ENCODE assay signal across 10 mouse cellular contexts in genomic region chr12:108278221-108278918, GRCm38 (mm10). TPM values are rescaled to one million over a fixed set of nuclear protein-coding genes. Genes with fewer than 3 reads are reported as not detected.
DNase-seq lines count a peak whose midpoint lies in the region; ATAC-seq and TF ChIP-seq lines count a peak whose summit lies in the region.
"Had no signal": no experiment of that assay in that cellular context is flagged by ENCODE, and none has a peak within 500 bp of the region (broad histone marks: within the 10 kb centered on the region; RNA-seq: fewer than 3 reads in every experiment).

No protein-coding gene starts in this region.

- H3K9ac ChIP-seq in stomach, embryonic 15.5 days, result no peak overlapping the region
- no peak overlapping the region for H3K9ac ChIP-seq in stomach, postnatal 0 days (ENCODE audit: low read length)
- H3K9ac ChIP-seq in forebrain, embryonic 12.5 days, result no peak overlapping the region
- no peak overlapping the region for H3K9ac ChIP-seq in limb, embryonic 11.5 days (ENCODE audit: low read length)
- H3K9ac ChIP-seq: liver, embryonic 12.5 days had no signal

- WGBS in stomach, embryonic 15.5 days, result 35% methylated on average over 15 of the region's 15 CpGs
- 35% methylated on average over 15 of the region's 15 CpGs for WGBS in stomach, postnatal 0 days
- WGBS in forebrain, embryonic 12.5 days, result 33% methylated on average over 15 of the region's 15 CpGs
- 38% methylated on average over 15 of the region's 15 CpGs for WGBS in limb, embryonic 11.5 days

- no peak for TF ChIP-seq CTCF in stomach, postnatal 0 days (IDR thresholded peaks at IDR 0.05; ENCODE audit: low read depth)

- no peaks in the 10 kb centered on the region for H3K27me3 ChIP-seq in stomach, embryonic 15.5 days (replicated peaks)
- H3K27me3 ChIP-seq in stomach, postnatal 0 days (ENCODE audit: control insufficient read depth, insufficient read depth, low read length), result no peaks in the 10 kb centered on the region
- no peaks in the 10 kb centered on the region for H3K27me3 ChIP-seq in forebrain, embryonic 12.5 days
- H3K27me3 ChIP-seq in limb, embryonic 11.5 days (ENCODE audit: control insufficient read depth, insufficient read depth, low read length), result peaks cover 10% of the 10 kb centered on the region

- H3K9me3 ChIP-seq in stomach, embryonic 15.5 days, result no peaks in the 10 kb centered on the region
- H3K9me3 ChIP-seq in stomach, postnatal 0 days (ENCODE audit: control insufficient read depth, low read length), result no peaks in the 10 kb centered on the region
- H3K9me3 ChIP-seq in forebrain, embryonic 12.5 days, result no peaks in the 10 kb centered on the region
- H3K9me3 ChIP-seq in limb, embryonic 11.5 days (ENCODE audit: control insufficient read depth, low read length), result no peaks in the 10 kb centered on the region
- H3K9me3 ChIP-seq: liver, embryonic 12.5 days had no signal

- DNase-seq in stomach, postnatal 0 days (ENCODE audit: low spot score), result no peak
- DNase-seq in limb, embryonic 11.5 days (ENCODE audit: low spot score), result peak; percentile 43
- DNase-seq in retina, embryonic 14.5 days (ENCODE audit: low spot score), result peak; percentile 30
- no peak for DNase-seq in spleen, postnatal 36 days (ENCODE audit: low spot score in 2 of 2)
- DNase-seq in lung, postnatal 36 days, result no peak
- DNase-seq in kidney, postnatal 10 days, result no peak
- DNase-seq: kidney, adult 18-20 months had no signal

- no peak overlapping the region for H3K4me3 ChIP-seq in stomach, embryonic 15.5 days (replicated peaks)
- no peak overlapping the region for H3K4me3 ChIP-seq in stomach, postnatal 0 days (ENCODE audit: low read depth, low read length)
- H3K4me3 ChIP-seq in forebrain, embryonic 12.5 days (replicated peaks), result no peak overlapping the region
- no peak overlapping the region for H3K4me3 ChIP-seq in limb, embryonic 11.5 days (ENCODE audit: low read depth, low read length)
- H3K4me3 ChIP-seq: liver, embryonic 12.5 days had no signal

- peaks cover 40% of the 10 kb centered on the region for H3K4me1 ChIP-seq in stomach, embryonic 15.5 days
- H3K4me1 ChIP-seq in stomach, postnatal 0 days (replicated peaks; ENCODE audit: control insufficient read depth, insufficient read depth), result peaks cover 12% of the 10 kb centered on the region; the same call in 1 of the 2 replicates
- H3K4me1 ChIP-seq in forebrain, embryonic 12.5 days, result peaks cover 43% of the 10 kb centered on the region
- H3K4me1 ChIP-seq in limb, embryonic 11.5 days (ENCODE audit: control insufficient read depth, insufficient read depth, low read length), result peaks cover 29% of the 10 kb centered on the region

- no peak for TF ChIP-seq EP300 in stomach, postnatal 0 days (optimal IDR thresholded peaks at IDR 0.05)

- H3K36me3 ChIP-seq in stomach, embryonic 15.5 days, result no peaks in the 10 kb centered on the region
- H3K36me3 ChIP-seq in stomach, postnatal 0 days (ENCODE audit: control insufficient read depth, insufficient read depth, low read length), result no peaks in the 10 kb centered on the region
- no peaks in the 10 kb centered on the region for H3K36me3 ChIP-seq in forebrain, embryonic 12.5 days (replicated peaks)
- no peaks in the 10 kb centered on the region for H3K36me3 ChIP-seq in limb, embryonic 11.5 days (ENCODE audit: control insufficient read depth, insufficient read depth, low read length)
- H3K36me3 ChIP-seq: liver, embryonic 12.5 days had no signal

- no peak overlapping the region for H3K4me2 ChIP-seq in stomach, embryonic 15.5 days
- no peak overlapping the region for H3K4me2 ChIP-seq in stomach, postnatal 0 days (replicated peaks; ENCODE audit: low read depth)
- H3K4me2 ChIP-seq in forebrain, embryonic 12.5 days, result peak overlapping the region; percentile 98
- H3K4me2 ChIP-seq in limb, embryonic 11.5 days (ENCODE audit: low read depth, severe bottlenecking), result no peak overlapping the region
- H3K4me2 ChIP-seq: liver, embryonic 12.5 days had no signal

- 0 out of 2 replicates have a peak overlapping the region, but pooled peaks have one; percentile 12 for H3K27ac ChIP-seq in stomach, embryonic 15.5 days
- H3K27ac ChIP-seq in stomach, postnatal 0 days (replicated peaks), result no peak overlapping the region
- H3K27ac ChIP-seq in forebrain, embryonic 12.5 days, result peak overlapping the region; percentile 70
- no peak overlapping the region for H3K27ac ChIP-seq in limb, embryonic 11.5 days (replicated peaks; ENCODE audit: low read depth, low read length)
- H3K27ac ChIP-seq: liver, embryonic 12.5 days had no signal

- ATAC-seq in stomach, embryonic 15.5 days (ENCODE audit: insufficient read depth, low FRiP score, low read depth), result no peak
- no peak for ATAC-seq in stomach, postnatal 0 days (ENCODE audit: low FRiP score, low TSS enrichment)
- ATAC-seq in forebrain, embryonic 12.5 days (ENCODE audit: low FRiP score), result no peak
- ATAC-seq in limb, embryonic 11.5 days (ENCODE audit: insufficient number of reproducible peaks, low FRiP score, low TSS enrichment, low read depth), result no peak
- ATAC-seq: liver, embryonic 12.5 days had no signal

RNA-seq across cellular contexts. Expression of gene Ccdc85c, which starts 3.1 kb away (rescaled TPM):
- 7.3 and 7.9 TPM in 2 replicates for polyA plus RNA-seq in stomach, embryonic 15.5 days (2015; fragmentation: Nextera tagmentation; extraction: Ambion mirVana)
- polyA plus RNA-seq in stomach, postnatal 0 days (2015; fragmentation: Nextera tagmentation; extraction: Ambion mirVana), result 6.7 and 7.0 TPM in 2 replicates
- 10.7 and 14.7 TPM in 2 replicates for polyA plus RNA-seq in forebrain, embryonic 12.5 days (2016; fragmentation: Nextera tagmentation; extraction: Ambion mirVana)
- polyA plus RNA-seq in limb, embryonic 11.5 days (2014; fragmentation: Nextera tagmentation; extraction: Ambion mirVana), result 7.2 and 7.3 TPM in 2 replicates

RNA-seq across cellular contexts. Expression of gene Hhipl1, which starts 27.7 kb away (rescaled TPM):
- 0.87 and 0.88 TPM in 2 replicates for polyA plus RNA-seq in stomach, embryonic 15.5 days (2015; fragmentation: Nextera tagmentation; extraction: Ambion mirVana)
- 0.23 and 0.24 TPM in 2 replicates for polyA plus RNA-seq in stomach, postnatal 0 days (2015; fragmentation: Nextera tagmentation; extraction: Ambion mirVana)
- 3.3 and 3.5 TPM in 2 replicates for polyA plus RNA-seq in forebrain, embryonic 12.5 days (2016; fragmentation: Nextera tagmentation; extraction: Ambion mirVana)
- 0.09 and 0.32 TPM in 2 replicates for polyA plus RNA-seq in limb, embryonic 11.5 days (2014; fragmentation: Nextera tagmentation; extraction: Ambion mirVana)

RNA-seq across cellular contexts. Expression of gene Cyp46a1, which starts 55.8 kb away (rescaled TPM):
- 7.4 and 8.4 TPM in 2 replicates for polyA plus RNA-seq in stomach, embryonic 15.5 days (2015; fragmentation: Nextera tagmentation; extraction: Ambion mirVana)
- polyA plus RNA-seq in stomach, postnatal 0 days (2015; fragmentation: Nextera tagmentation; extraction: Ambion mirVana), result 1.3 and 2.1 TPM in 2 replicates
- polyA plus RNA-seq in forebrain, embryonic 12.5 days (2016; fragmentation: Nextera tagmentation; extraction: Ambion mirVana), result 24.4 and 24.6 TPM in 2 replicates
- polyA plus RNA-seq in limb, embryonic 11.5 days (2014; fragmentation: Nextera tagmentation; extraction: Ambion mirVana), result 1.4 and 1.8 TPM in 2 replicates

Comparison
In these comparisons a context has a peak if more than half of its experiments do, and no peak if none do; other contexts are left out.
1. H3K27ac ChIP-seq: peak in stomach, embryonic 15.5 days (single experiment) and forebrain, embryonic 12.5 days (single experiment); none in stomach, postnatal 0 days (single experiment) and limb, embryonic 11.5 days (single experiment).
2. DNase-seq: peak in limb, embryonic 11.5 days (single experiment) and retina, embryonic 14.5 days (single experiment); none in stomach, postnatal 0 days (single experiment), spleen, postnatal 36 days (0 of 2), lung, postnatal 36 days (single experiment) and kidney, postnatal 10 days (single experiment).